Mouse (Mus musculus) activated CD4-positive, CD25-positive, alpha-beta regulatory T cell, adult 4 months (primary cell): ENCODE measurements around the gene Clic1. TPM values are rescaled to one million over a fixed set of nuclear protein-coding genes. Genes with fewer than 3 reads are reported as not detected.

Experiments used
- ATAC-seq: one replicate; pipeline ENCODE4 v1.8.0; 2017
- polyA plus RNA-seq, 2 experiments: library from polyadenylated mRNA; unstranded; fragments of 100-300 nt; shearing (Covaris generic); gene quantifications; one replicate each; pipeline ENCODE4 v1.2.1; 2017

Gene Clic1
- polyA plus RNA-seq, 2 experiments from 2014 or later, result 464 to 670 TPM

GRCm38 (mm10) chr17:35092403-35093198, 42.8 kb downstream of the Clic1 start:
- no peak for ATAC-seq

DNA sequence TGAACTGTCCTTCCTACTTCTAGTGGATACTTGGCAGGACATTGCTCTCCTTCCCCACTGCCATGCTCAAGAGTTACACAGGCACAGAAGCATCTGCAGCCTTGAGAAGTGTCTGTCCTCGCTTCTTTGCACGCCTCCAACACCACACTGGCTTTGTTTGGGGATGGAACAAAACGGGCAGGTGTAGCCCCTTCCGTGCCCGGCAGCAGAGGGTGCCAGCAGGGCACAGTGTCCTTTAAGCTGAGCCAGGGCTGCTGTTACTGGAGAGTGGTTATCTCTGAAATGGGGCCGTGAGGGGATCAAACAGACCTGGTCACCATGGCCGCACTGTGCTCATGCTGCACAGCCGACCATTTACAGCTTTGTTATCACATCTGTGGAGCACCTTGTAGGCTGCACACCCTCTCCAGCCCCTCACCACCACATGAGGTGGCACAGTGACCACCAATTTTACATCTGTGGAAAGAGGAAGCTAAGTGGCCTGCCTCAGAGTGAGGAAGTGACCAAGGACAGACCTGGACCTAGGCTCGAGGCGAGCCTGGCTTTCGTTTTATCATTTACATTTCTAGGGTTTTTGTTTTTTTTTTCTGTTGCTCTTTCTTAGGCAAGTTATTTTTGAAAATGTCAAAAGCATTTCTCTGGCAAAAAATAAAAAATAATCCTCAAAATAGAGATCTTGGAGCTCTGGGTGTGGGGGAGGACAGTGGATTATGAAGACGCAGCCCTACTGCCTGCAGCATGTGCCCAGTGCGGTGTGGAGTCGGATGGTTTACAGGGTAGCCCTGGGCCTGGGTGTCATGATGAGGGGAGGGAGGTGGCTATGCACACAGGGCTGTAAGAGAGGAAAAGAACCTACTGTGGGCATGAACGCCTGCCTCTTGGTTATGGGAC, 45.0 kb downstream of the Clic1 start:
- no peak for ATAC-seq

GRCm38 (mm10) chr17:35096597-35096996, 46.8 kb downstream of the Clic1 start:
- no peak for ATAC-seq

DNA sequence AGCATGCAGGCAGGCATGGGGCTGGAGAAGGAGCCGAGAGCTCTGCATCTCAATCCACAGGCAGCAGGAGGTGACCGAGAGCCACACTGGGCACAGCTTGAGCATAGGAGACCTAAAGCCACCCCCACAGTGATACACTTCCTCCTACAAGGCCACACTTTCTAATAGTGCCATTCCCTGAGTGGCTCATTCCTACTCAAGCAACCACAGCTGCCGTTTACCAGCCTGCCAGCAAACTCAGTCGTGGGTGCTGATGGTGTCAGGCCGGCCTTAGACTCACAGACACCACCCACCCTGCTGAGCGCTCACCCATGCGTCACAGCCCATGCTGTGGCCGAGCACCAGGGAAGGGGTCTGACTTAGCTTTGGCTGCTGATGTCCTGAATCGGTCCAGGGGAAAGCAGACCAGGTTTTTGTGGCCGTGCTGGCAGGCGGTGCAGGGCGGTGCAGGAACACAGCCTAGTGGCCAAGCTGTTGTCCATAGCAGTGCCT, 47.4 kb downstream of the Clic1 start:
- no peak for ATAC-seq

GRCm38 (mm10) chr17:35100196-35100765, 50.5 kb downstream of the Clic1 start:
- no peak for ATAC-seq

DNA sequence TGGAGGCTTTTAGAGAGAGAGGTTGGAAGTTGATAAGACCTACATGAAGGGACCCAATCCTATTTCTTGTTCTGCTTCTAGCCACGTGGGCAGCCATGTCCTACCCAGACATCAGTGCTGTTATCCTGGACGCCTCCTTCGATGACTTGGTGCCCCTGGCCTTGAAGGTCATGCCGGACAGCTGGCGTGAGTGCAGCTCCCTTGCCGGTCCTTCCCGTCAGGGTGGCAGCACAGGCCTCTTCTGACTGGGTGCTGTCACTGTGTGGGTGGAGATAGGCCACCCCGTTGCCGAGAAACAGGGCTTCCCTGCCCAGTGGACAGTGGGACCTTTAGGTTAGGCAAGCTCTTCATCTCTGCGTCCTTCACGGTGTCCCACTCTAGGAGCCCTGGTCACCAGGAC, 51.4 kb downstream of the Clic1 start:
- ATAC-seq, result no peak

DNA sequence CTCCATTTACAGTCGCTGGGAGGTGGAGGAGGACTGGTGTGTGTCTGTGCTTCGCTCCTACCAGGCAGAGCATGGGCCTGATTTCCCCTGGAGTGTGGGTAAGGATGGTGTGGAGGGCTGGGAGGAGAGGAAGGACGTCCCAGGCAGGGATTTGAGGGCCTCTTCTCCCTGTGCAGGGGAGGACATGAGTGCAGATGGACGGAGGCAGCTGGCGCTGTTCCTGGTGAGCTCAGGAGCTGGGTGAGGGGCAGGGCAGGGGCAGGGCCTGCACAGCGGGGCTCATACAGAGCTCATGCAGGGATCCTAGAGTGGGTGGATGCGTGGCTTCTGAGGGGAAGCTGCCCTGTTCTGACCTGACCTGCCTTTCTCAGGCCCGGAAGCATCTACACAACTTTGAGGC, 52.5 kb downstream of the Clic1 start:
- ATAC-seq, result no peak

- no peak for ATAC-seq
Measured at GRCm38 (mm10) chr17:35103221-35103690, 53.5 kb downstream of the Clic1 start.

- ATAC-seq, result no peak
Measured at GRCm38 (mm10) chr17:35104079-35104478, 54.3 kb downstream of the Clic1 start.

GRCm38 (mm10) chr17:35104754-35105153, 55.0 kb downstream of the Clic1 start:
- ATAC-seq, result no peak

DNA sequence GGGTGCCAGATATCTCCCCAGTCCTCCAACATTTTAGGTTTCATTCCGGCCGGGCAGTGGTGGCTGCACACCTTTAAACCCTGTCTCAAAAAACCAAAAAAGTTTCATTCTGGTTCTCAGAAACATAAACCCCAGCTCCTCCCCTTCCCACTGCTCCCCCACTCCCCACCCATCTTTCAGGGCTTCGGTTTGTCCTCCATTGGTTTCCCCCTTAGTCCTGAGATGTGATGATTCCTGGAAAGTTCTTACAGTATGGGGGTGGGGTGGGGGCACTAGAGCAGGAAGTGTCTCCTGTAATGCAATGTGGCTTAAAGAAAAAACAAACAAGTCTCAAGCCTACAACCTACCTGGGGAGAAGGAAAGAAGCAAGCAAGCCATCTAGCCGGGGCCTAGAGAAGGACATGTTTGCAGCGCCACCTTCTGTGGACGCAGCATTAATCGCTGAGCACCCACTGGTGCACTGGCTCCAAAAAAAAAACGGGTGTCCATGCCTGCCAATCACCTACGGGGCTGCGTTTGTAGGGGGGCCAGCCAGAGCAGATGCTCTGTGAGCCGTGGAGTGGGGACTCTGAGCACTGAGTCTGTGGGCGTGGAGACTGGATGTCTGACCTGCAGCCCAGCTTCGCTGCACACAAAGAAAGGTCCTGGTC, 56.1 kb downstream of the Clic1 start:
- no peak for ATAC-seq

GRCm38 (mm10) chr17:35106522-35106921, 56.8 kb downstream of the Clic1 start:
- ATAC-seq, result no peak

GRCm38 (mm10) chr17:35108097-35108496, 58.3 kb downstream of the Clic1 start, which contains the start of gene Ly6g5c:
Gene Ly6g5c, plus strand, starts transcription at chr17:35108279.
- ATAC-seq, result no peak

Other genes with a start within 250 kb of the Clic1 start
- gene Cyp21a1, start 245.4 kb upstream of the Clic1 start, polyA plus RNA-seq, result not detected
- 10 to 100 TPM; 37.3 to 51.6 TPM for gene Stk19, start 213.0 kb upstream of the Clic1 start, polyA plus RNA-seq
- 10 to 100 TPM; 19.8 to 28.0 TPM for gene Dxo, start 212.9 kb upstream of the Clic1 start, polyA plus RNA-seq
- 10 to 100 TPM; 26.0 to 38.5 TPM for gene Skiv2l, start 199.8 kb upstream of the Clic1 start, polyA plus RNA-seq
- 10 to 100 TPM; 45.4 to 53.4 TPM for gene Nelfe, start 199.6 kb upstream of the Clic1 start, polyA plus RNA-seq
- gene Cfb, start 187.4 kb upstream of the Clic1 start, polyA plus RNA-seq, result under 1 TPM; 0.79 to 0.83 TPM
- not detected for gene Zbtb12, start 170.5 kb upstream of the Clic1 start, polyA plus RNA-seq
- gene Gm20547, start 167.9 kb upstream of the Clic1 start, polyA plus RNA-seq, result not detected
- gene C2, start 151.7 kb upstream of the Clic1 start, polyA plus RNA-seq, result under 1 TPM in 1 of 2 experiments, not detected in 1; 0.73 TPM
- gene Ehmt2, start 151.5 kb upstream of the Clic1 start, polyA plus RNA-seq, result 10 to 100 TPM; 32.8 to 37.0 TPM
- not detected for gene Slc44a4, start 135.5 kb upstream of the Clic1 start, polyA plus RNA-seq
- gene Neu1, start 118.7 kb upstream of the Clic1 start, polyA plus RNA-seq, result 10 to 100 TPM; 18.6 to 19.9 TPM
- 1 to 10 TPM in 1 of 2 experiments, not detected in 1; 7.0 TPM for gene Hspa1b, start 90.7 kb upstream of the Clic1 start, polyA plus RNA-seq
- not detected for gene Gm20481, start 80.1 kb upstream of the Clic1 start, polyA plus RNA-seq
- 1 to 10 TPM in 1 of 2 experiments, under 1 TPM in 1; 0.17 to 5.1 TPM for gene Hspa1a, start 77.8 kb upstream of the Clic1 start, polyA plus RNA-seq
- under 1 TPM in 1 of 2 experiments, not detected in 1; 0.46 TPM for gene Hspa1l, start 77.3 kb upstream of the Clic1 start, polyA plus RNA-seq
- 10 to 100 TPM; 45.5 to 61.3 TPM for gene Lsm2, start 68.1 kb upstream of the Clic1 start, polyA plus RNA-seq
- gene Vars, start 49.0 kb upstream of the Clic1 start, polyA plus RNA-seq, result 10 to 100 TPM; 28.5 to 29.1 TPM
- under 1 TPM; 0.11 to 0.12 TPM for gene Vwa7, start 33.4 kb upstream of the Clic1 start, polyA plus RNA-seq
- gene Sapcd1, start 21.9 kb upstream of the Clic1 start, polyA plus RNA-seq, result 1 to 10 TPM; 1.8 to 2.1 TPM
- 1 to 10 TPM; 1.3 to 1.6 TPM for gene Msh5, start 3.2 kb upstream of the Clic1 start, polyA plus RNA-seq
- 1 to 10 TPM in 1 of 2 experiments, under 1 TPM in 1; 0.36 to 1.8 TPM for gene Ddah2, start 9.1 kb downstream of the Clic1 start, polyA plus RNA-seq
- gene Ly6g6c, start 15.4 kb downstream of the Clic1 start, polyA plus RNA-seq, result not detected
- not detected for gene Mpig6b, start 16.2 kb downstream of the Clic1 start, polyA plus RNA-seq
- gene Ly6g6e, start 26.9 kb downstream of the Clic1 start, polyA plus RNA-seq, result not detected
- not detected for gene Ly6g6d, start 28.1 kb downstream of the Clic1 start, polyA plus RNA-seq
- gene Ly6g6f, start 35.6 kb downstream of the Clic1 start, polyA plus RNA-seq, result under 1 TPM in 1 of 2 experiments, not detected in 1; 0.29 TPM
- gene Abhd16a, start 39.3 kb downstream of the Clic1 start, polyA plus RNA-seq, result 10 to 100 TPM; 18.7 to 20.6 TPM
- gene Ly6g5c, start 58.3 kb downstream of the Clic1 start, polyA plus RNA-seq, result not detected
- gene Ly6g5b, start 65.5 kb downstream of the Clic1 start, polyA plus RNA-seq, result 1 to 10 TPM; 1.9 to 2.4 TPM
- gene Gpank1, start 71.5 kb downstream of the Clic1 start, polyA plus RNA-seq, result 10 to 100 TPM; 60.4 to 70.2 TPM
- 100 to 1,000 TPM; 274 to 355 TPM for gene Csnk2b, start 72.1 kb downstream of the Clic1 start, polyA plus RNA-seq
- 10 to 100 TPM; 22.6 to 26.3 TPM for gene D17H6S53E, start 76.4 kb downstream of the Clic1 start, polyA plus RNA-seq
- gene Apom, start 82.1 kb downstream of the Clic1 start, polyA plus RNA-seq, result not detected
- gene Bag6, start 85.2 kb downstream of the Clic1 start, polyA plus RNA-seq, result 10 to 100 TPM; 26.2 to 34.1 TPM
- gene Prrc2a, start 114.9 kb downstream of the Clic1 start, polyA plus RNA-seq, result 10 to 100 TPM; 38.8 to 78.9 TPM
- 1 to 10 TPM in 1 of 2 experiments, under 1 TPM in 1; 0.91 to 1.9 TPM for gene Aif1, start 126.1 kb downstream of the Clic1 start, polyA plus RNA-seq
- 10 to 100 TPM in 1 of 2 experiments, 1 to 10 TPM in 1; 5.4 to 13.4 TPM for gene Lst1, start 138.5 kb downstream of the Clic1 start, polyA plus RNA-seq
- gene Ltb, start 144.5 kb downstream of the Clic1 start, polyA plus RNA-seq, result 100 to 1,000 TPM; 134 to 383 TPM
- gene Tnf, start 152.0 kb downstream of the Clic1 start, polyA plus RNA-seq, result 10 to 100 TPM; 21.5 to 21.6 TPM
- gene Lta, start 155.4 kb downstream of the Clic1 start, polyA plus RNA-seq, result 10 to 100 TPM; 70.5 to 90.5 TPM
- 1 to 10 TPM in 1 of 2 experiments, not detected in 1; 1.8 TPM for gene Gm16181, start 170.9 kb downstream of the Clic1 start, polyA plus RNA-seq
- 1 to 10 TPM; 2.3 to 4.0 TPM for gene Atp6v1g2, start 183.7 kb downstream of the Clic1 start, polyA plus RNA-seq
- gene Nfkbil1, start 185.8 kb downstream of the Clic1 start, polyA plus RNA-seq, result 1 to 10 TPM; 3.4 to 4.4 TPM
- 100 to 1,000 TPM; 200 to 247 TPM for gene Ddx39b, start 191.8 kb downstream of the Clic1 start, polyA plus RNA-seq
- gene H2-D1, start 212.8 kb downstream of the Clic1 start, polyA plus RNA-seq, result 1,000 to 10,000 TPM; 3,460 to 4,099 TPM